Mouse (Mus musculus): ENCODE data around the gene Nit2. TPM values are rescaled to one million over a fixed set of nuclear protein-coding genes. Genes with fewer than 3 reads are reported as not detected.

Gene Nit2
- polyA plus RNA-seq, 1 experiment from 2014 or later = 42.5 TPM

- Histone ChIP-seq H3K27ac (peak overlapping the region; percentile 88; the same call in 1 of the 2 replicates), H3K9me3 (replicated peaks) (no peaks in the 10 kb centered on the region), H3K9ac (peak overlapping the region; percentile 96), H3K4me1 (peaks cover 37% of the 10 kb centered on the region), H3K36me3 (peaks cover 11% of the 10 kb centered on the region), H3K27me3 (replicated peaks) (no peaks in the 10 kb centered on the region), H3K4me2 (peak overlapping the region; percentile 82), H3K4me3 (peak overlapping the region; percentile 97)
- no peak for ATAC-seq
- WGBS (ENCODE audit: insufficient replicate concordance) = 20% methylated on average over 6 of the region's 6 CpGs
Measured at GRCm38 (mm10) chr16:57122682-57123445, 44.3 kb downstream of the Nit2 start.

DNA sequence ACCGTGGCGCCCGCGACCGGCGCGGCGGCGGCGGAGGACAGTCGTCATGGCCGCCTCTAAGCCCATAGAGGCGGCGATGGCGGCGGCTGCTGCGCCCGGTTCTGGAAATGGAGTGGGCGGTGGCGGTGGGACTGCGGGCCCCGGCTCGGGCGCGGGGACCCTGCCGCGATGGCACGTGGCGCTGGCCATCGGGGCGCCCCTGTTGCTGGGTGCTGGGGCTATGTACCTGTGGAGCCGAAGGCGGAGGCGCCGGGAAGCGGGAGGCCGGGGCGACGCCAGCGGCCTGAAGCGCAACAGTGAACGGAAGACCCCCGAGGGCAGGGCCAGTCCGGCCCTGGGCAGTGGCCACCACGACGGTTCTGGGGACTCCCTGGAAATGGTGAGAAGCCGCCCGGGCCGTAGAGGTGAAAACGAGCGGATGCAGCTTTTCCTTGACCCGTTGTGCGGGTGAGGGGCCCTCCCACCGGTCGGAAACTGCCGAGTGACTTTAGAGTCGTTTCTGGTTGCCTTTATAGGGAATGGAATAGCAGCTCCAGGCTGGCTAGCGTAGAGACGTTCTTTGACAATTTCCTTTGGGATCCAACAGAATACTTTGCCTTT, 45.2 kb downstream of the Nit2 start:
- no peak; the same call in 1 of the 2 replicates for ATAC-seq
- peaks cover 32% of the 10 kb centered on the region for H3K4me1 ChIP-seq
- peak overlapping the region; percentile 97 for H3K4me3 ChIP-seq
- no peaks in the 10 kb centered on the region for H3K9me3 ChIP-seq (replicated peaks)
- peak overlapping the region; percentile 82 for H3K4me2 ChIP-seq
- H3K9ac ChIP-seq = peak overlapping the region; percentile 96
- H3K27ac ChIP-seq = peak overlapping the region; percentile 88
- H3K36me3 ChIP-seq = peaks cover 6% of the 10 kb centered on the region
- under 1% methylated on average over 59 of the region's 59 CpGs for WGBS (ENCODE audit: insufficient replicate concordance)
- peaks cover 7% of the 10 kb centered on the region for H3K27me3 ChIP-seq (replicated peaks)

DNA sequence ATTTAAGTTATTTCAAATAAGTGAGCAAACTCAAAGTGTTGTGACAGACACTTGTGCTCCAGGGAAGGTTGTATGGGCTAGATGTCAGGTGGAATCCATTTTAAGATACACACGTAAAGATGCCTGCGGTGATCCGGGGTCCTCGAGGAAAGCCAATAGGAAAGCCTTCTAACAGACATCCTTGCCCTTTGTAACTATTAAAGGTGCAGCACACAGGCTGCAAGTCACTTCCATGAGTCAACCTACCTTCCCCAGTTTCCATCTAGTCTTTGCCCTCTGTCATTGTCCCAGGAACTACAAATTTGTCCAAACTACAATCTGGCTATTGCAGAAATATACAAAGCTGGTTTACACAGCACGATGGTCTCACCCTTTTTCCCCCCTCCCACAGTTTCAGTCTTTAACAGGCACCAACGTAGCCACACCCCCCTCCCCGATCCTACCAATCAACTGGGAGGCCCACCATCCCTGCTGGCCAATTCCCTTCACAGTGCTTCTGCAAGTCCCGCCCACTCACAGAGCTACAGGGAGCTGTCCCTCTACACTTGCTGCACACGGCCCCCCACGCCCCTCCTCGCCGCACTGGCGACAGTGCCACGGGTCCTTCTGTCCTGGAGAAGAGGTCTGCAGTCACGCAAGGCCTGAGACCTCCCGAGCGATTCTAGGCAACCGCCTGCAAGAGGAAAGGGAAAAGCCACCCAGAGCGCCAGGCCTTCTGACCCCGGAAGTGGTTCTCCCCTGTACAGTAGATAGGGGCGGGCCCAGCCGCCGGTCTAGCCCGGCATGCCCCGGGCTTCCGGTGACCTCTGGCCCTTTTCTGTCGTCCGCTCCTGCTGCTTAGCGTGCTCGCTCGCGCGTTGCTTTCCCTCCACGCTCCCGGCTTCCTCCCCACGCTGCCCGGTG, 46.0 kb downstream of the Nit2 start, which contains the start of gene Tomm70a:
Gene Tomm70a (plus strand): TSS at position 791 of the 903 bp plus-strand sequence.
- peak; percentile 99 for ATAC-seq
- Histone ChIP-seq H3K27me3 (replicated peaks) (peaks cover 7% of the 10 kb centered on the region), H3K9me3 (replicated peaks) (no peaks in the 10 kb centered on the region), H3K27ac (peak within 1 kb of the TSS; percentile 88), H3K4me3 (peak within 1 kb of the TSS; percentile 97), H3K4me1 (peaks cover 30% of the 10 kb centered on the region), H3K9ac (peak within 1 kb of the TSS; percentile 96), H3K4me2 (peak within 1 kb of the TSS; percentile 82), H3K36me3 (peaks cover 6% of the 10 kb centered on the region)
- under 1% methylated on average over 36 of the region's 37 CpGs for WGBS (ENCODE audit: insufficient replicate concordance)

- no peak for ATAC-seq
- 47% methylated on average over 2 of the region's 2 CpGs for WGBS (ENCODE audit: insufficient replicate concordance)
Measured at GRCm38 (mm10) chr16:57117562-57117961, 49.6 kb downstream of the Nit2 start.

GRCm38 (mm10) chr16:57116066-57116465, 51.1 kb downstream of the Nit2 start:
- H3K27me3 ChIP-seq (replicated peaks) = peaks cover 7% of the 10 kb centered on the region
- H3K4me3 ChIP-seq = no peak overlapping the region
- H3K9ac ChIP-seq = no peak overlapping the region
- H3K4me2 ChIP-seq = no peak overlapping the region
- no peaks in the 10 kb centered on the region for H3K36me3 ChIP-seq
- no peaks in the 10 kb centered on the region for H3K9me3 ChIP-seq (replicated peaks)
- H3K27ac ChIP-seq = no peak overlapping the region
- peaks cover 6% of the 10 kb centered on the region for H3K4me1 ChIP-seq
- ATAC-seq = no peak

More at GRCm38 (mm10) chr16:57117562-57117961, 49.6 kb downstream of the Nit2 start:
- Histone ChIP-seq H3K27ac (no peak overlapping the region), H3K4me2 (no peak overlapping the region), H3K27me3 (replicated peaks) (peaks cover 7% of the 10 kb centered on the region), H3K4me1 (peaks cover 9% of the 10 kb centered on the region), H3K9me3 (replicated peaks) (no peaks in the 10 kb centered on the region), H3K4me3 (no peak overlapping the region), H3K36me3 (no peaks in the 10 kb centered on the region), H3K9ac (no peak overlapping the region)

Other genes with a start within 250 kb of the Nit2 start
- not detected in 2 replicates for gene Lnp1, start 239.3 kb downstream of the Nit2 start, polyA plus RNA-seq (2016; fragmentation: Nextera tagmentation; extraction: Ambion mirVana)
- gene Tmem45a2, start 96.0 kb downstream of the Nit2 start, polyA plus RNA-seq (2016; fragmentation: Nextera tagmentation; extraction: Ambion mirVana) = 0.08 TPM in 1 of 2 replicates, not detected in the other
- 50.7 and 51.2 TPM in 2 replicates for gene Tomm70a, start 45.6 kb downstream of the Nit2 start, polyA plus RNA-seq (2016; fragmentation: Nextera tagmentation; extraction: Ambion mirVana)
- gene Tbc1d23, start 64.2 kb upstream of the Nit2 start, polyA plus RNA-seq (2016; fragmentation: Nextera tagmentation; extraction: Ambion mirVana) = 7.5 and 8.2 TPM in 2 replicates
- not detected in 2 replicates for gene Tmem30c, start 125.5 kb upstream of the Nit2 start, polyA plus RNA-seq (2016; fragmentation: Nextera tagmentation; extraction: Ambion mirVana)
- 3.8 and 4.3 TPM in 2 replicates for gene Filip1l, start 185.8 kb upstream of the Nit2 start, polyA plus RNA-seq (2016; fragmentation: Nextera tagmentation; extraction: Ambion mirVana)

All from liver, embryonic 12.5 days (tissue).